Mouse (Mus musculus): ENCODE measurements around the gene Cbfa2t2. TPM values are rescaled to one million over a fixed set of nuclear protein-coding genes. Genes with fewer than 3 reads are reported as not detected.

The Cbfa2t2 gene
- total and polyA plus RNA-seq, 3 experiments: 7.8 to 17.3 (median 15.6) TPM

DNA sequence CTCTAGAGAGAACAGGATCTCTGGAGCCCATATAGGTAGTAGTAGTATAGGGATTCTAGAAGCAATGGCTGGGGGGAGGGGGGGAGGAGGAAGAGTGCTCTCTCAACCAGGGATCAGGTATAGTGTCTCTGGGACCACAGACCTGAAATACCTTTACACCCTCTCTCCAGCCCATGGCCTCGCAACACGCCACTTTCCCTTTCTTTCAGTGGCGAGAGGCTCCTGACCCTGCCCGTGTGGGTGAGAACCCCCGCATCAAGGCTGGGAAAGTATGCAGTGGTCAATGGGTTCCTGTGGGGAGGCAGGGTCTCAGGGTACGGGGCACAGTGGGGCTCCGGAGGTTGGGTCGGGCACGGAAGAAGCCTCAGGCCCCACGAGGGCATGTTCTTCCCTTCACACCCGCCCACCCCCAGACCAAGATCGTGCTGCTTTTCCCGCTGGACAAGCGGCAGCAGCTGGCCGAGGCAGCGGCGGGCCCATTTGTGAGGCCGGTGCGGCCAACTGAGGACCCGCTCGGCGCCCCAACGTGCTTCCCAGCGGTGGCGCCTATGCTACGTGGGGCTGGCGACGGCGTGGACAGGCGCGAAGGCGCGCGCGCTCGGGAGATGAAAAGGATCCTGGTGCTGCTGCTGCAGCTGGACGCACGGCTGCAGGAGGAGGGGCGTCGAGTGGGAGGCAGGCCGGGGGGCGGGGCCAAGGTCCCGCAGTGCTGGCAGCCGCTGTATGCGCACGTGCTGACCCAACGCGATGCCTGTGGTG is 113.0 kb downstream of the Cbfa2t2 start:
- TF ChIP-seq EP300 (IDR thresholded peaks at IDR 0.05; ENCODE audit: insufficient read depth, low read depth, low read length) (no peak), POLR2A (IDR thresholded peaks at IDR 0.05; ENCODE audit: insufficient read depth, low read depth, low read length) (no peak), CTCF (IDR thresholded peaks at IDR 0.05) (no peak)
- H3K9ac ChIP-seq (ENCODE audit: low read depth, low read length): peak overlapping the region; percentile 47
- H3K79me2 ChIP-seq (replicated peaks; ENCODE audit: control insufficient read depth, insufficient read depth, low read length): no peaks in the 10 kb centered on the region
- H3K27me3 ChIP-seq (ENCODE audit: control insufficient read depth, insufficient read depth, low read length): no peaks in the 10 kb centered on the region
- peak; percentile 70 to 72 for DNase-seq
- H3K4me1 ChIP-seq (ENCODE audit: control insufficient read depth, insufficient read depth, low read length): peaks cover 1% of the 10 kb centered on the region; the same call in 1 of the 2 replicates
- 5% methylated on average over 47 of the region's 48 CpGs for WGBS
- no peaks in the 10 kb centered on the region for H3K36me3 ChIP-seq (ENCODE audit: control insufficient read depth, insufficient read depth, low read length)
- no peak overlapping the region for H3K27ac ChIP-seq
- intact Hi-C loops (cut with DNase I): no loop called here
- H3K4me3 ChIP-seq: peak overlapping the region; percentile 38

- peak overlapping the region; percentile 38; the same call in 1 of the 2 replicates for H3K4me3 ChIP-seq
- 19% methylated on average over 20 of the region's 20 CpGs for WGBS
- H3K36me3 ChIP-seq (ENCODE audit: control insufficient read depth, insufficient read depth, low read length): no peaks in the 10 kb centered on the region
- H3K79me2 ChIP-seq (replicated peaks; ENCODE audit: control insufficient read depth, insufficient read depth, low read length): no peaks in the 10 kb centered on the region
- H3K27ac ChIP-seq: no peak overlapping the region
- intact Hi-C loops (cut with DNase I): loop anchor here (5.0 kb wide), 1 partner anchor 62 kb away; the partner anchor contains the start of genes 4930519P11Rik and Zfp341
- peaks cover 1% of the 10 kb centered on the region; the same call in 1 of the 2 replicates for H3K4me1 ChIP-seq (ENCODE audit: control insufficient read depth, insufficient read depth, low read length)
- DNase-seq: no peak
- TF ChIP-seq EP300 (IDR thresholded peaks at IDR 0.05; ENCODE audit: insufficient read depth, low read depth, low read length) (no peak), CTCF (IDR thresholded peaks at IDR 0.05) (peak; percentile 13; the same call in 1 of the 2 replicates)
- no peak overlapping the region for H3K9ac ChIP-seq (ENCODE audit: low read depth, low read length)
- H3K27me3 ChIP-seq (ENCODE audit: control insufficient read depth, insufficient read depth, low read length): no peaks in the 10 kb centered on the region
Observed at GRCm38 (mm10) chr2:154549886-154550189, 113.6 kb downstream of the Cbfa2t2 start.

DNA sequence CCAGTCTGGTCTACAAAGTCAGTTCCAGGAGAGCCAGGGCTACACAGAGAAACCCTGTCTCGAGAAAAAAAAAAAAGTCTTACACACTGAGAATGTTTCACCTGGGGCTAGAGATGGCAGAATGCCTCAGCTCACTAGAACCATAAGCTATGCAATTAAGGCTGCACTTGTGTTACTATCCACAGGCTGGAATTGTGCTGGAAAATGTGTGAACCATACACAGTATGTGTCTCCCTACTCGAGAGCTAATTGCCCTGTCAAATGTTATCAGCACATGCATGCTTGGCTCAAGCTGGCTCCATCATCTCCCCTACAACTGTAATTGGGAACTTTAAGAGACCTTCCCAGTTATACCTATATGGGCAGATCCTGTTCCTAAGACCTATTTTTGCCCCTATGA is 114.7 kb downstream of the Cbfa2t2 start:
- intact Hi-C loops (cut with DNase I): loop anchor here (5.0 kb wide), 1 partner anchor 61 kb away; the partner anchor contains the start of genes 4930519P11Rik and Zfp341
- Histone ChIP-seq H3K36me3 (ENCODE audit: control insufficient read depth, insufficient read depth, low read length) (no peaks in the 10 kb centered on the region), H3K4me1 (ENCODE audit: control insufficient read depth, insufficient read depth, low read length) (peaks cover 1% of the 10 kb centered on the region; the same call in 1 of the 2 replicates), H3K9ac (ENCODE audit: low read depth, low read length) (no peak overlapping the region), H3K27ac (no peak overlapping the region), H3K79me2 (replicated peaks; ENCODE audit: control insufficient read depth, insufficient read depth, low read length) (no peaks in the 10 kb centered on the region), H3K27me3 (ENCODE audit: control insufficient read depth, insufficient read depth, low read length) (no peaks in the 10 kb centered on the region), H3K4me3 (no peak overlapping the region)
- WGBS: 70% methylated on average over 2 of the region's 2 CpGs
- no peak for DNase-seq
- no peak for TF ChIP-seq EP300 (IDR thresholded peaks at IDR 0.05; ENCODE audit: insufficient read depth, low read depth, low read length)
- TF ChIP-seq CTCF (IDR thresholded peaks at IDR 0.05): no peak
- no peak for TF ChIP-seq POLR2A (IDR thresholded peaks at IDR 0.05; ENCODE audit: insufficient read depth, low read depth, low read length)

- peak within 1 kb of the TSS; percentile 44 for H3K4me3 ChIP-seq
- H3K36me3 ChIP-seq (ENCODE audit: control insufficient read depth, insufficient read depth, low read length): no peaks in the 10 kb centered on the region
- H3K27me3 ChIP-seq (ENCODE audit: control insufficient read depth, insufficient read depth, low read length): no peaks in the 10 kb centered on the region
- H3K4me1 ChIP-seq (ENCODE audit: control insufficient read depth, insufficient read depth, low read length): peaks cover 1% of the 10 kb centered on the region; the same call in 1 of the 2 replicates
- TF ChIP-seq EP300 (IDR thresholded peaks at IDR 0.05; ENCODE audit: insufficient read depth, low read depth, low read length) (no peak), CTCF (IDR thresholded peaks at IDR 0.05) (no peak), POLR2A (IDR thresholded peaks at IDR 0.05; ENCODE audit: insufficient read depth, low read depth, low read length) (no peak)
- peak within 1 kb of the TSS; percentile 17; the same call in 1 of the 2 replicates for H3K9ac ChIP-seq (ENCODE audit: low read depth, low read length)
- H3K79me2 ChIP-seq (replicated peaks; ENCODE audit: control insufficient read depth, insufficient read depth, low read length): no peaks in the 10 kb centered on the region
- 91% methylated on average over 4 of the region's 4 CpGs for WGBS
- no peak for DNase-seq
- H3K27ac ChIP-seq: peak within 1 kb of the TSS; percentile 11; the same call in 1 of the 2 replicates
- intact Hi-C loops (cut with DNase I): loop anchor here (5.0 kb wide), 1 partner anchor 61 kb away; the partner anchor contains the start of genes 4930519P11Rik and Zfp341
Observed at GRCm38 (mm10) chr2:154551476-154551875, 115.2 kb downstream of the Cbfa2t2 start, which contains the start of gene Actl10. Actl10 (plus strand) TSS chr2:154551776.

- no peak for TF ChIP-seq EP300 (IDR thresholded peaks at IDR 0.05; ENCODE audit: insufficient read depth, low read depth, low read length)
- no peak for TF ChIP-seq CTCF (IDR thresholded peaks at IDR 0.05)
- TF ChIP-seq POLR2A (IDR thresholded peaks at IDR 0.05; ENCODE audit: insufficient read depth, low read depth, low read length): no peak
- Histone ChIP-seq H3K27ac (no peak overlapping the region), H3K27me3 (ENCODE audit: control insufficient read depth, insufficient read depth, low read length) (no peaks in the 10 kb centered on the region), H3K79me2 (replicated peaks; ENCODE audit: control insufficient read depth, insufficient read depth, low read length) (no peaks in the 10 kb centered on the region), H3K4me3 (peak overlapping the region; percentile 44), H3K9ac (ENCODE audit: low read depth, low read length) (no peak overlapping the region), H3K36me3 (ENCODE audit: control insufficient read depth, insufficient read depth, low read length) (no peaks in the 10 kb centered on the region), H3K4me1 (ENCODE audit: control insufficient read depth, insufficient read depth, low read length) (peaks cover 1% of the 10 kb centered on the region; the same call in 1 of the 2 replicates)
- DNase-seq: peak in 1 of 2 experiments; percentile 20
- 44% methylated on average over 21 of the region's 21 CpGs for WGBS
- intact Hi-C loops (cut with DNase I): loop anchor here (5.0 kb wide), 1 partner anchor 60 kb away; the partner anchor contains the start of genes 4930519P11Rik and Zfp341
Observed at GRCm38 (mm10) chr2:154551927-154552326, 115.6 kb downstream of the Cbfa2t2 start.
